Mouse (Mus musculus) thymus, postnatal 25 days (tissue): ENCODE data around the gene Glb1.

ENCODE experiments used
- DNase-seq: peaks from one replicate; pipeline ENCODE4 v3.0.0; 2022

Glb1 gene

GRCm38 (mm10) chr9:114395258-114395657 lies 5.6 kb upstream of the Glb1 start:
- no peak for DNase-seq

DNA sequence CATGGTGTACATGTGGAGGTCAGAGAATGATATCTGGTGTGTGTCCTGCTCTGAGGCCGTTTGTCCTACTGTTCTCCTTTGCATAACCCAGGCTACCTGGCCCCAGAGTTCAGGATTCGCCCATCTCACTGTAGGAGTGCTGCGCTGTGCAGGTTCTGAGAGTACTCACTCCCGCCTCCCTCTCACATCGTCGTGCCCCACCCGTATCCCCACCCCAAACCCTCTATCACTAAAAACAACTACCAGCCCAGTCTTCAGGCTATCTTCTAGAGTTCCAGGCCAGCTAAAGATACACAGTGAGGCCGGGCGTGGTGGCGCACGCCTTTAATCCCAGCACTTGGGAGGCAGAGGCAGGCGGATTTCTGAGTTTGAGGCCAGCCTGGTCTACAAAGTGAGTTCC lies 1.2 kb upstream of the Glb1 start:
- DNase-seq: no peak

DNA sequence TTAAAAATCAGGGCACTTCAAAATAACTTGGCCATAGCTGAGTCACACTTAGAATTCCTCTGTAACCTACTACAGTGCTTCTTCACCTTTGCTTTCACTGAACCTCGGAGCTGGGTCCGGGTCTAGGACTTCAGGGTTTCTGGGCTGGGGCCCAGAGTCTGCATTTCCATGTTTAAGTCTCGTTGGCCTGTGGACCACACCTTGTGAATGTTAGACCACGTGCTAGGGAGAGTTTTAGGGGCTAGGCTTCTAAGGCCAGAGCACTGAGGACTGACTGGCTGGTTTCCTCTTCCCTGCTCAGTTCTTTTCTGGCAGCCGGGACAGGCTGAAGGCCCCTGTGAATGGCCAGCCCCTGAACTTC lies 308 bp upstream of the Glb1 start:
- DNase-seq: no peak

DNA sequence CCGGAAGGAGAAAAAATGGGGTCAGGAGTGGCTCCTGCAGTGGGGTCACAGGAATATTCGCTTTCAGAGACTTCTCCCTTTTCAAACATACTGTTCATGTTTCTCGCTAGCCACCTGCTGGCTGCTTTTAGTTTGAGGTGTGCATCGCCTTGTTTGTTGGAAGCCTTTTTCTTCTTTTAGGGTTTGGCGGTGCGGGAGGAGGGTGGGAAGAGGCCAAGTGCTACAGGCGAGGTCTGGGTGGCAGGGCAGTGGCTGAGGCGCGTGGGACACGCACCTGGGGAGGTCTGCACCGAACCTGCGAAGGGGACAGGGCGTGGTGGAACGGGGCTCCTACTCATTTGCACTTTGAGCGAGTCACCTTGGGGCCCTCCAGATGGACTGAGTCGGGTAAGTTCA lies 807 bp downstream of the Glb1 start:
- DNase-seq: peak; percentile 68

GRCm38 (mm10) chr9:114407676-114408075 lies 6.8 kb downstream of the Glb1 start:
- DNase-seq: no peak

DNA sequence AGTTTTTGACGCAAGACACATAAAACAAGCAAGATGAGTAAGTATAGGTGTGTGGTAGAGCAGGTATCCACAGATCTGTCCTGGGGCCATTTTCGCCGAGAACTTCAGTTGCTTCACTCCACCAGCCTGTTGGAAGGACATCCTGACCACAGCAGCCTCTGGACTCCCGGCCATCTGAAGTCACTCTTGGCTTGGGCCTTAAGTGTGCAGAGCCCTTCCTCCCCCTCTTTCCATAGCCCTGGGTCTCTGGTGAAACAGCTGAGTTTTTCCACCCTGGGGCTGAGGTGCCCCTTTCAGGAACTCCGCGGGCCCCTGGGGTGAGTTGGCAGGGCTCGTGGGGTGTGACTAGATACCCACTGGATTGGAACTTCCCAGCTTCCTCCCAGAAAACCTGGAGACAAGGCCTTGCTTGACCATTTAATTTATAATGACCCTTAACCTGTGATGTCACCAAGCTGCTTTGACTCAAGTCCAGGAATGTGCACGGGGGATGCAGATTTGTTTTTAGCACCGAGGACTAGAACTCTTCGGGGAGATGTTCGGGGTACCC lies 9.5 kb downstream of the Glb1 start:
- no peak for DNase-seq

DNA sequence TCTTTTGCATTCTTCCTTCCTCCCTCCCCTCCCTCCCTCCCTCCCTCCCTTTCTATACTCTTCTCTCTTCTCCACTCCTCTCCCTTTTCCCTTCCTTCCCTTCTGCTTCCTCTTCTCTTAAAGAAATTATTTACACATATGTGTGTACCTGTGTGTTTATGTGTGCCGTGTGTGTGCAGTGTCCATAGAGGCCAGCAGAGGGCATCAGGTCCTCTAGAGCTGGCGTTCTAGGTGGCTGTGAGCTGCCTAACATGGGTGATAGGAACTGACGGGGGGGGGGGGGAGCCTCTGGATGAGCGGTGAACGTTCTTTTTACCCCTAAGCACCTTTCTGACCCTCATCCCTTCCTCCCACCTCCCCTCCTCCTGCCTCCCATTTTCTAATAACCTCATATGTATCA lies 10.4 kb downstream of the Glb1 start:
- DNase-seq: no peak

DNA sequence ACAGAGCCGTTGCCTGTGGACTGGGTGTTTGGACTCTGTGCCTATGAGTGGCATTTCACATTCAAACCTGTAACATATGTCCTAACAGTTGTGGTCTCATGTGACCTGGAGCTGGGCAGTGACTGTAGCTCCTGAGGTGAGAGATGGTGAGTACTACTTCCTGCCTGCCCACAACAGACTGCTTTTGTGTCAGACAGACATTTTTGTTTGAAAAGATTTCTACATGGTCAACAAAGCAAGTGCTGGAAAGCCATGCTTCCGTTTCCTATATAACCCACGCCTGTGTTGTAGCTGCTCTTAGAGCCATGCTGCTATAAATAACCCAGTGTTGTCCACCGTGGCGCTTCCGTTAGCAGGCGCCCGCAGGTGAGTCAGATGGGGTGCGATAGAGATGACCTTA lies 11.5 kb downstream of the Glb1 start:
- DNase-seq: no peak

DNA sequence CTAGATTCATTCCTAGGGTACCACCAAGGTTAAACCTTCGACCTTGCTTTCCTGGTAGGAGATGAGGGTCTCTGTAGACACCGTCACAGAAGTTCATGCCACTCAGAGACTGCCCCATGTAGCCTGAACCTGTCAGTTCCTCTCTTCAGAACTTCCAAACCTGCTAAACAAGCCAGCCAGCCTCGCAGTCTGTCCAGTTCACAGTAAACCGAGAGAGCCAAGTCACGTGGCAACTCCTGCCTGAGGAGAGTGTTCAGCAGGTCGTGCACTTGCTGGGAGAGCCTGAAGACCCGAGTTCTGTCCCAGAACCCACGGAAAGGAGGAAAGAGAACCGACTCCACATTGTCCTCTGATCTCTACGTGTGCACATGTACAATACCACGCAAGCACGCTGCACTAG lies 13.0 kb downstream of the Glb1 start:
- no peak for DNase-seq

DNA sequence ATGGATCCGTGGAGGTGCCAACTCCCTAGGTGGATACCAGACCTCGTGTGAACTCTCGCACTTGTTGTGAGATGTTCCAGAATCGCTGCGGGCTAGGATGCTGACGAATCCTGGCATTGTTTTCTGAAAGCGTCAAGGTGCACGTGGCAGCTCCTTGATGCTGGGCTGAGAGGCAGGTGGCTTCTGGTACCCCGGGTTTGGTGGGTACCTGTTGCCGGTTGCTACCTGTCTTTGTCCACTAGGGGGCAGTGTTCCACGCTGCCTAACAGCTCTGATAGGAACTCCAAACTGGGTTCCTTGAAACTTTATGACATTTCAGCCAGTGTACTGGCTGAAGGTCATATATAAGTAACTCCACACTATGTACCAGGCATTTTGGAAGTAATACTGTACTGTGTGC lies 14.8 kb downstream of the Glb1 start:
- peak; percentile 77 for DNase-seq

DNA sequence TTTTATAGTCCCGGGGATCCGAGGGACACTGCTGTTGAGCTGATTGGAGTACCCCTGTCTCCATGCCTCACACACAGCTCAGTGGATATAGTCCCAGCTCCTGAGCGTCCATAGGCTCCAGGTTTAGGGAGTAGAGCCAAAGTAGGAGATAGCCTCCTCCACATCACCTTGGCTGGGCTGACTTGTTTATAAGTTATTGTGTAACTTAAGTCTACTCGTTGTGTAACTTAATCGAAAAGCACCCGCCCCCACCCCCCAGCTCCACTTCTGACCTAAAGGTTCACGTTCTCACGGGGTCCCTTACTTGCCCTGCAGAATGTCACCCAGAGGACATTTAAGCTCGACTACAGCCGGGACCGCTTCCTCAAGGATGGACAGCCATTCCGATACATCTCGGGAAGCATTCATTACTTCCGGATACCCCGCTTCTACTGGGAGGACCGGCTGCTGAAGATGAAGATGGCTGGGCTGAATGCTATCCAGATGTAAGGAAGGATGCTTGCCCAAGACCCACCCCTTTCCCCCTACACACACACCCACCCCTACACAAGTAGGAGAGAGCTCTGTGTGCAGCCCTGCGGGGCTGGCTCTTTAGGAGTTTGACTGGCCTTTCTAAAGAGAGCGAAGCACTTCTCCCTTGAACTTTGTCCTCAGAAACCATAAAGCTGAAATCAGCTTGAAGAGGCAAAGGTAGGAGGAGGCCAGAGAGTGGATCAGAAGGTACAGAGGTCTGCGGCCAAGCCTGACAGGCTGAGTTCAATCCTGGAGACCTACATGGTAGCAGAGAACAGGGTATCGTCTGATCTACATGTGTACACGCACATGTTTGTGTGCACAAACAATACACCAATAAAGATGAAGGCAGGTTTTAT lies 16.0 kb downstream of the Glb1 start:
- no peak for DNase-seq

DNA sequence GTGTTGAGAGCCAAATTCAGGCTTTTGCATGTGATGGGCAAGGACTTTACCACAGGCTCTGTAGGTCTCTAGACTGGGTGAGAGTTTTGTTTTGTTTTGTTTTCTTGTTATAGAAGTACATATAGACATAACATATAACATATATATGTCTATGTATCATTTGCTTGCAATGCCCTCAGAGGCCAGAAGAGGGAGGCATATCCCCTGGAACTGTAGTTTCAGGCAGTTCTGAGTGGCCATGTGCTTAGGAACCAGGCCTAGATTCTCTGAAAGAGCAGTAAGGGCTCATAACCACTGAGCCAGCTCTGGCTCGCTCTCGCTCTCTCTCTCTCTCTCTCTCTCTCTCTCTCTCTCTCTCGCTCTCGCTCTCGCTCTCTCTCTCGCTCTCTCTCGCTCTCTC lies 17.3 kb downstream of the Glb1 start:
- DNase-seq: peak; percentile 87

GRCm38 (mm10) chr9:114420443-114420842 lies 19.6 kb downstream of the Glb1 start:
- no peak for DNase-seq

DNA sequence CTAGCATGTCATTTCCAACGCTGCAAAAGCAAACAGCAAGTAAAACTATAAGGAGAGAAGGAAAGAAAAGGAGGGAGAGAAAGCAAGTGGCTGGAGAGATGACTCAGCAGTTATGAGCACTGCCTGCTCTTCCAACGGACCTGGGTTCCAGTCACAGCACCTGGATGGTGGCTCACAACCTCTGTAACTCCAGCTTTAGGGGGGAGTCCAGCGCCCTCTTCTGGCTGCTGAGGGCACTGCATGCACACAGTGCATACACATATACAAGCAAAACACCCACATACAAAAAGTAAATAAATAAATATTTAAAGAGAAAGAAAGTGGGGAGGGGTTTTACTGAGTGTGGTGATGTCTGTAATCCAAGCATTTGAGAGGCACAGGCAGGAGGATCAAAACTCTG lies 20.2 kb downstream of the Glb1 start:
- no peak for DNase-seq

DNA sequence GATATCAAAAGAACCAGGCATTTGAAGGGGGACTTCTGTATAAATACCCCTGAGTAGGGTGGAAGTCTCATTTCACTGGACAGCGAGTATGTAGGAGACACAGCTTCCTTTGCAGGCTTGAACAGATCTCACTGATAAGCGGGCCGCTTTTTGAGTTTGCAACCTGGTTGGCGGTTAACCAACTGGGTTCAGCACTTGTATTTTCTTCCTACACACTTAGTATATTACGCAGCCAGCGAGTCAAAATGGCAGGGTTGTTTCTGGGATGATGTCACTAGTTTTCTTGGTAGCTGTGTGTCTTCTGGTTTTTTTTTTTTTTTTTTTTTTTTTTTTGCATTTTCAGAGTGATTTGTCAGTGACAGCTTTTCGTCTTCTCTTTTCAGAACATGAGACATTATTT lies 20.9 kb downstream of the Glb1 start:
- no peak for DNase-seq

- DNase-seq: no peak
Measured at GRCm38 (mm10) chr9:114425576-114425975, 24.7 kb downstream of the Glb1 start.

- DNase-seq: no peak
Measured at GRCm38 (mm10) chr9:114426201-114426600, 25.3 kb downstream of the Glb1 start.

GRCm38 (mm10) chr9:114427425-114427824 lies 26.5 kb downstream of the Glb1 start:
- DNase-seq: no peak

- peak; percentile 29 for DNase-seq
Measured at GRCm38 (mm10) chr9:114428103-114428834, 27.4 kb downstream of the Glb1 start.

DNA sequence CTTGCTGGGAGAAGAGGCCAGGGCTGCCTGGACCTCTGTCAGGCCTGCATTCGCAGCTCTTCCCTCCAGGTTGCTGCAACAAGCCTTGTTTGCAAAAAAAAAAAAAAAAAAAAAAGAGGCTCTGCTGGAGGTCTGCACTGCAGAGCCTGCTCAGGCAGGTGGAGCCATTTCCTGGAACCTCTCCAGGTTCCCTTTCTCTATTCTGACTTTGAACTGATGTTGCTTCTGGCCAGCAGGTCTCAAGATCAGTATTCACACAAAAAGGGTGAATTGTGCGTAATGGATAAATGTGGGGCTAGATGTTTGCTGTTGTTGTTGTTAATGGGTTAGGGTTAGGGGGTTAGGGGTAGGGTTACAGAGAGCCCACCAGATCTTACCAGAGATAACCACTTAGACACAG lies 34.8 kb downstream of the Glb1 start:
- DNase-seq: peak; percentile 68

DNA sequence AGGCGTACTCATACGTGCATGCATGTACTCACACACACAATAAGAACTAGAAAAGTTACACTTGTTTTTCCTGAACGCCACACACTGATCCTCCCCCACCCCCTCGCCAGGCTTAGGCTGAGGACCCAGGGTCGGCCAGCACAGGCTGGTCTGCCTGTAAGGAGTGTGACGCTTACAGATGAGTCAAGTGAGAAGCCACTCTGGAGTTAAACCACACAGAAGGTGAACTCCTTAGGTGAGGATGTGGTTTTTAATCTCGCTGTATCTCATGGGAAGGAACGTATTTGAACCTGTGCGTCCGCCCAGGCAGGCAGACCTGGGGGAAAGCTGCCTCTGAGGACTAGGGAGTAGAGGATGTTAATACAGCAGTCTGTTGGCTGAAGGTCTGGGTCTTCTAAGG lies 39.7 kb downstream of the Glb1 start:
- DNase-seq: peak; percentile 66

- DNase-seq: no peak
Measured at GRCm38 (mm10) chr9:114442225-114442624, 41.3 kb downstream of the Glb1 start.

DNA sequence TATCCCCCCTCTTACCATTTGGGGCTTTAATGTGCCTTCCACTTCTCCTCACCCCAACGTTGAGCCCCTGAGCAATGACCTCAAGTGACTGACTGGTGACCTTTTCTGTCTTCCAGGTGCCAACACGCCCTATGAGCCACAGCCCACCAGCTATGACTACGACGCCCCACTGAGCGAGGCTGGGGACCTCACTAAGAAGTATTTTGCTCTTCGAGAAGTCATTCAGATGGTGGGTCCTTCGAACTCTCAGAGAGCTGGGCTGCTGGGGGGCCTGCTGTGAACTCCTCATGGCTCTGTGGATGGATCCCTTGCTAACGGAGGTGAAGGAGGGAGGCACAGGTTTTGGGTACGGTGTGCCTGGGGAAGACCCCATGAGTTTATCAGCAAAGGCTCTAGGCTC lies 42.0 kb downstream of the Glb1 start:
- DNase-seq: no peak

GRCm38 (mm10) chr9:114443351-114443750 lies 42.5 kb downstream of the Glb1 start:
- peak; percentile 82 for DNase-seq
